ENCODE assay signal across 9 mouse cellular contexts in the genomic region with DNA sequence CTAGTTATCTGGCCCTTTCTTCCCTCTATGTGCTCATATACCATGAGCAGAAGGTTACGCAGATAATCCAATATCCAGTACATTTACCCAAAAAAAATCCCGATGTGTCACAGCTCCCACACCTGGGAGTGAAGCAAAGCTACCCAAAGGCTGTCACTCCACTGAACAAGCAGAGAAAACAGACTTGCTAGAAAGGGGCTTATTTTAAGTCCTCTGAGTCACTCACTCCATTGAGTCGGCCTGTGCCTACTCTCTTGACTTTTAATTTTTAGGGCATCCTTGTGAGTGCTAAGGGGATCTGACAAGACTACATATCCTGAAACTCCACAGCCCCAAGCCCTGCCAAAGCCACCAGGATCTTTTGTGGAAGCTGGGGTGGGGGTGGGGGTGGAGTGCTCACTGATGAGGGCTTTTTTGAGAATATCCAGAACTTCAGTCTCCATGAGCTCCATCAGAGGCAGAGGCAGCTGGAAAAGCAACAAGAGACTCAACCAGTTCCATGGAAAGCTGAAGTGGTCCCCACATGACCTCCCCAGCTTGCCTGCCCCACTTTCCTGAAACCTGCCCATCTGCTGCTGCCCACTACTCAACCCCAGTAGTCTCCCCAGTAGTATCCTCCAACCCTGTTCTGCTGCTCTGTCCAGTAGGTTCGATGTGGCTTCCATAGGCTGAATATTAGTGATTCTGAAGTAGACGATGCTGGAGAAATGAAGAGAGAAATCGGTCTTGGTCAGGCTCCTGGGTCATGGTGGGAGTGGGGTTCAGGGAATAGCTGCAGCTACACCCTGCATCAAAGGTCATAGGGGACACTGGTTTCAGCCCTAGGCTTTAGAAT. TPM values are rescaled to one million over a fixed set of nuclear protein-coding genes. Genes with fewer than 3 reads are reported as not detected.
DNase-seq lines count a peak whose midpoint lies in the region; ATAC-seq and TF ChIP-seq lines count a peak whose summit lies in the region.
"Had no signal": no experiment of that assay in that cellular context is flagged by ENCODE, and none has a peak within 500 bp of the region (broad histone marks: within the 10 kb centered on the region; RNA-seq: fewer than 3 reads in every experiment).

No protein-coding gene starts in this region.

- no peak for TF ChIP-seq POLR2A in cerebellum, adult 2 months (IDR thresholded peaks at IDR 0.05; ENCODE audit: borderline replicate concordance, insufficient read depth, low read length)

- H3K9ac ChIP-seq in kidney, embryonic 15.5 days: 0 out of 2 replicates have a peak overlapping the region, but pooled peaks have one; percentile 50
- no peak overlapping the region for H3K9ac ChIP-seq in embryonic facial prominence, embryonic 13.5 days
- H3K9ac ChIP-seq in liver, embryonic 16.5 days (ENCODE audit: low read depth, low read length): peak overlapping the region; percentile 60; the same call in 1 of the 2 replicates

- 68% methylated on average over 6 of the region's 6 CpGs for WGBS in cerebellum, adult 2 months
- WGBS in kidney, embryonic 15.5 days: 60% methylated on average over 6 of the region's 6 CpGs
- 62% methylated on average over 6 of the region's 6 CpGs for WGBS in embryonic facial prominence, embryonic 13.5 days
- 53% methylated on average over 6 of the region's 6 CpGs for WGBS in liver, embryonic 16.5 days (ENCODE audit: insufficient replicate concordance)

- H3K4me1 ChIP-seq in cerebellum, adult 2 months (ENCODE audit: control insufficient read depth, insufficient read depth, low read length): peaks cover 14% of the 10 kb centered on the region
- H3K4me1 ChIP-seq in kidney, embryonic 15.5 days: peaks cover 60% of the 10 kb centered on the region
- peaks cover 56% of the 10 kb centered on the region for H3K4me1 ChIP-seq in embryonic facial prominence, embryonic 13.5 days
- H3K4me1 ChIP-seq in liver, embryonic 16.5 days (ENCODE audit: control insufficient read depth, low read depth, low read length): peaks cover 42% of the 10 kb centered on the region

- no peaks in the 10 kb centered on the region; the same call in 1 of the 2 replicates for H3K27me3 ChIP-seq in cerebellum, adult 2 months (ENCODE audit: control insufficient read depth, insufficient read depth, low read length)
- peaks cover 56% of the 10 kb centered on the region for H3K27me3 ChIP-seq in kidney, embryonic 15.5 days
- H3K27me3 ChIP-seq in embryonic facial prominence, embryonic 13.5 days: peaks cover 59% of the 10 kb centered on the region
- H3K27me3 ChIP-seq in liver, embryonic 16.5 days (ENCODE audit: control insufficient read depth, insufficient read depth, low read depth, low read length): peaks cover 51% of the 10 kb centered on the region

- H3K4me2 ChIP-seq in kidney, embryonic 15.5 days: peak overlapping the region; percentile 93
- H3K4me2 ChIP-seq in embryonic facial prominence, embryonic 13.5 days: peak overlapping the region; percentile 93; the same call in 1 of the 2 replicates
- peak overlapping the region; percentile 100 for H3K4me2 ChIP-seq in liver, embryonic 16.5 days (ENCODE audit: low read depth, low read length)

- ATAC-seq in kidney, embryonic 15.5 days (replicated peaks; ENCODE audit: low FRiP score): no peak
- no peak for ATAC-seq in embryonic facial prominence, embryonic 13.5 days (ENCODE audit: insufficient number of reproducible peaks, insufficient read depth, low FRiP score, low TSS enrichment, low read depth)
- no peak for ATAC-seq in liver, embryonic 16.5 days (ENCODE audit: low read depth)

- peak overlapping the region; percentile 70 for H3K4me3 ChIP-seq in cerebellum, adult 2 months (replicated peaks; ENCODE audit: insufficient read depth, low read depth, low read length)
- peak overlapping the region; percentile 85 for H3K4me3 ChIP-seq in kidney, embryonic 15.5 days (replicated peaks)
- H3K4me3 ChIP-seq in embryonic facial prominence, embryonic 13.5 days: no peak overlapping the region
- H3K4me3 ChIP-seq in liver, embryonic 16.5 days (ENCODE audit: low read depth, low read length): peak overlapping the region; percentile 82

- H3K9me3 ChIP-seq in kidney, embryonic 15.5 days (replicated peaks): no peaks in the 10 kb centered on the region
- H3K9me3 ChIP-seq in embryonic facial prominence, embryonic 13.5 days: no peaks in the 10 kb centered on the region
- no peaks in the 10 kb centered on the region for H3K9me3 ChIP-seq in liver, embryonic 16.5 days (replicated peaks; ENCODE audit: control insufficient read depth, low read length)

- no peak for DNase-seq in cerebellum, adult 2 months
- DNase-seq in cerebellum, adult 9-10 months: no peak
- DNase-seq in kidney, postnatal 36 days: no peak
- DNase-seq in frontal cortex, postnatal 14 days (ENCODE audit: low spot score in 2 of 2): no peak
- DNase-seq in gastrocnemius, postnatal 25 days: no peak

- H3K36me3 ChIP-seq in kidney, embryonic 15.5 days: peaks cover 6% of the 10 kb centered on the region; the same call in 1 of the 2 replicates
- H3K36me3 ChIP-seq in embryonic facial prominence, embryonic 13.5 days: no peaks in the 10 kb centered on the region
- no peaks in the 10 kb centered on the region for H3K36me3 ChIP-seq in liver, embryonic 16.5 days (ENCODE audit: control insufficient read depth, insufficient read depth)

- TF ChIP-seq CTCF in cerebellum, adult 2 months (IDR thresholded peaks at IDR 0.05; ENCODE audit: borderline replicate concordance, insufficient read depth, low read depth, low read length): no peak

- peak overlapping the region; percentile 93; the same call in 1 of the 2 replicates for H3K27ac ChIP-seq in cerebellum, adult 2 months (ENCODE audit: insufficient read depth, low read length)
- H3K27ac ChIP-seq in kidney, embryonic 15.5 days: no peak overlapping the region
- no peak overlapping the region for H3K27ac ChIP-seq in embryonic facial prominence, embryonic 13.5 days
- H3K27ac ChIP-seq in liver, embryonic 16.5 days (ENCODE audit: low read length): no peak overlapping the region

RNA-seq across cellular contexts. Expression of a gene that starts 1.5 kb away (rescaled TPM):
- 95.3 and 103 TPM in 2 replicates for polyA plus RNA-seq in cerebellum, adult 2 months (2012; rRNA removed)
- polyA plus RNA-seq in kidney, embryonic 15.5 days (2015; fragmentation: Nextera tagmentation; extraction: Ambion mirVana): 14.8 and 15.3 TPM in 2 replicates
- polyA plus RNA-seq in embryonic facial prominence, embryonic 13.5 days (2015; fragmentation: Nextera tagmentation; extraction: Ambion mirVana): 9.5 and 10.9 TPM in 2 replicates
- polyA plus RNA-seq in liver, embryonic 16.5 days (2015; fragmentation: Nextera tagmentation; extraction: Ambion mirVana): 3.6 and 4.8 TPM in 2 replicates
- total RNA-seq in gastrocnemius, postnatal 25 days (2021): 10 to 100 TPM; 86.8 to 89.5 TPM

RNA-seq across cellular contexts. Expression of a gene that starts 2.1 kb away (rescaled TPM):
- 2.8 and 3.2 TPM in 2 replicates for polyA plus RNA-seq in cerebellum, adult 2 months (2012; rRNA removed)
- polyA plus RNA-seq in kidney, embryonic 15.5 days (2015; fragmentation: Nextera tagmentation; extraction: Ambion mirVana): 2.0 and 3.1 TPM in 2 replicates
- polyA plus RNA-seq in embryonic facial prominence, embryonic 13.5 days (2015; fragmentation: Nextera tagmentation; extraction: Ambion mirVana): 2.3 and 3.4 TPM in 2 replicates
- 0.16 and 0.50 TPM in 2 replicates for polyA plus RNA-seq in liver, embryonic 16.5 days (2015; fragmentation: Nextera tagmentation; extraction: Ambion mirVana)
- total RNA-seq in gastrocnemius, postnatal 25 days (2021): not detected
- total RNA-seq: gastrocnemius, postnatal 4 days had no signal

RNA-seq across cellular contexts. Expression of a gene that starts 11.2 kb away (rescaled TPM):
- polyA plus RNA-seq in cerebellum, adult 2 months (2012; rRNA removed): 5.8 and 5.9 TPM in 2 replicates
- polyA plus RNA-seq in kidney, embryonic 15.5 days (2015; fragmentation: Nextera tagmentation; extraction: Ambion mirVana): 0.14 and 0.45 TPM in 2 replicates
- polyA plus RNA-seq in embryonic facial prominence, embryonic 13.5 days (2015; fragmentation: Nextera tagmentation; extraction: Ambion mirVana): 1.2 and 1.3 TPM in 2 replicates
- 0.04 and 0.11 TPM in 2 replicates for polyA plus RNA-seq in liver, embryonic 16.5 days (2015; fragmentation: Nextera tagmentation; extraction: Ambion mirVana)
- not detected for total RNA-seq in gastrocnemius, postnatal 25 days (2021)

RNA-seq across cellular contexts. Expression of a gene that starts 13.2 kb away (rescaled TPM):
- polyA plus RNA-seq in cerebellum, adult 2 months (2012; rRNA removed): 500 and 537 TPM in 2 replicates
- polyA plus RNA-seq in kidney, embryonic 15.5 days (2015; fragmentation: Nextera tagmentation; extraction: Ambion mirVana): 268 and 275 TPM in 2 replicates
- polyA plus RNA-seq in embryonic facial prominence, embryonic 13.5 days (2015; fragmentation: Nextera tagmentation; extraction: Ambion mirVana): 239 and 251 TPM in 2 replicates
- 140 and 161 TPM in 2 replicates for polyA plus RNA-seq in liver, embryonic 16.5 days (2015; fragmentation: Nextera tagmentation; extraction: Ambion mirVana)
- 100 to 1,000 TPM; 212 to 215 TPM for total RNA-seq in gastrocnemius, postnatal 25 days (2021)

RNA-seq across cellular contexts. Expression of a gene that starts 13.6 kb away (rescaled TPM):
- polyA plus RNA-seq in cerebellum, adult 2 months (2012; rRNA removed): 122 and 124 TPM in 2 replicates
- polyA plus RNA-seq in kidney, embryonic 15.5 days (2015; fragmentation: Nextera tagmentation; extraction: Ambion mirVana): 148 and 167 TPM in 2 replicates
- 176 and 194 TPM in 2 replicates for polyA plus RNA-seq in embryonic facial prominence, embryonic 13.5 days (2015; fragmentation: Nextera tagmentation; extraction: Ambion mirVana)
- 57.3 and 62.3 TPM in 2 replicates for polyA plus RNA-seq in liver, embryonic 16.5 days (2015; fragmentation: Nextera tagmentation; extraction: Ambion mirVana)
- 10 to 100 TPM; 28.8 to 32.2 TPM for total RNA-seq in gastrocnemius, postnatal 25 days (2021)
